Mouse (Mus musculus) embryonic facial prominence, embryonic 14.5 days (tissue): ENCODE data around the gene Olfr976. TPM values are rescaled to one million over a fixed set of nuclear protein-coding genes. Genes with fewer than 3 reads are reported as not detected.
"Not testable (repeated sequence)": the region's sequence is repeated elsewhere in the genome, so short reads cannot be mapped to it uniquely, and the experiment has no call there.

Source experiments
- ATAC-seq: fragments of 200-750 bp; cut with Nextera tagmentation; 2 replicates; pipeline ENCODE4 v1.8.0; 2017; ENCODE audit warnings: low read depth, moderate number of reproducible peaks, moderate TSS enrichment
- DNase-seq: peaks from one replicate; pipeline ENCODE4 v3.0.0-alpha.2; 2015; ENCODE audit warnings: low spot score
- H3K27ac ChIP-seq: fragments of 300-500 bp; sonication (generic); replicated peaks from 2 replicates; pipeline ENCODE4 v1.5.1; 2014; ENCODE audit warnings: low read depth, mild to moderate bottlenecking, low read length, moderate library complexity
- H3K27me3 ChIP-seq: fragments of 300-500 bp; sonication (generic); replicated peaks from 2 replicates; pipeline ENCODE4 v1.6.1; 2014; ENCODE audit warnings: low read length; ENCODE audit not compliant: control insufficient read depth, insufficient read depth
- H3K36me3 ChIP-seq: fragments of 300-500 bp; sonication (generic); 2 replicates; pipeline ENCODE4 v1.6.1; 2014; ENCODE audit warnings: low read length, mixed read lengths; ENCODE audit not compliant: control insufficient read depth, insufficient read depth
- H3K4me1 ChIP-seq: fragments of 300-500 bp; sonication (generic); 2 replicates; pipeline ENCODE4 v1.6.1; 2014; ENCODE audit warnings: antibody characterized with exemption, low read length; ENCODE audit not compliant: control insufficient read depth, insufficient read depth
- H3K4me2 ChIP-seq: fragments of 300-500 bp; sonication (generic); 2 replicates; pipeline ENCODE4 v1.6.1; 2014; ENCODE audit warnings: low read depth, mild to moderate bottlenecking, low read length, moderate library complexity, mixed read lengths
- H3K4me3 ChIP-seq: fragments of 300-500 bp; sonication (generic); 2 replicates; pipeline ENCODE4 v1.5.1; 2014; ENCODE audit warnings: low read depth, mild to moderate bottlenecking, low read length
- H3K9ac ChIP-seq: fragments of 300-500 bp; sonication (generic); 2 replicates; pipeline ENCODE4 v1.6.1; 2014; ENCODE audit warnings: low read depth, mild to moderate bottlenecking, low read length, moderate library complexity, mixed read lengths
- H3K9me3 ChIP-seq: fragments of 300-500 bp; sonication (generic); 2 replicates; pipeline ENCODE4 v1.6.1; 2016; ENCODE audit warnings: low read length; ENCODE audit not compliant: control insufficient read depth
- WGBS: fragments of 180-500 bp; shearing (Covaris S2); extraction: QIAGEN DNeasy Blood & Tissue Kit; methylation state at CpG from one replicate; pipeline ENCODE4 v1.1.7; 2014; 5-methylcytosine and 5-hydroxymethylcytosine counted together
- polyA plus RNA-seq: library from polyadenylated mRNA; unstranded; fragments of >200 nt; fragmentation: Nextera tagmentation; extraction: Ambion mirVana; gene quantifications from 2 replicates; pipeline ENCODE4 v1.2.1, GENCODE M21; 2014

The Olfr976 gene
- polyA plus RNA-seq, 1 experiment from 2014 or later: not detected

GRCm38 (mm10) chr9:39927975-39928836 is 32.7 kb downstream of the Olfr976 start:
- H3K4me2 ChIP-seq, ATAC-seq, H3K4me1 ChIP-seq, H3K27ac ChIP-seq, H3K9ac ChIP-seq, H3K27me3 ChIP-seq, H3K4me3 ChIP-seq, DNase-seq, H3K9me3 ChIP-seq, H3K36me3 ChIP-seq: not testable (repeated sequence)
- no CpG with 5 or more reads among the region's 4 CpGs for WGBS

GRCm38 (mm10) chr9:39909939-39910338 is 51.0 kb downstream of the Olfr976 start:
- H3K27ac ChIP-seq: no peak overlapping the region
- no peak overlapping the region for H3K4me2 ChIP-seq
- H3K27me3 ChIP-seq: no peaks in the 10 kb centered on the region
- no peaks in the 10 kb centered on the region for H3K9me3 ChIP-seq
- H3K4me1 ChIP-seq: no peaks in the 10 kb centered on the region
- H3K9ac ChIP-seq: no peak overlapping the region
- no peaks in the 10 kb centered on the region for H3K36me3 ChIP-seq
- H3K4me3 ChIP-seq: no peak overlapping the region
- 88% methylated on average over 3 of the region's 3 CpGs for WGBS
- ATAC-seq: no peak
- DNase-seq: no peak

DNA sequence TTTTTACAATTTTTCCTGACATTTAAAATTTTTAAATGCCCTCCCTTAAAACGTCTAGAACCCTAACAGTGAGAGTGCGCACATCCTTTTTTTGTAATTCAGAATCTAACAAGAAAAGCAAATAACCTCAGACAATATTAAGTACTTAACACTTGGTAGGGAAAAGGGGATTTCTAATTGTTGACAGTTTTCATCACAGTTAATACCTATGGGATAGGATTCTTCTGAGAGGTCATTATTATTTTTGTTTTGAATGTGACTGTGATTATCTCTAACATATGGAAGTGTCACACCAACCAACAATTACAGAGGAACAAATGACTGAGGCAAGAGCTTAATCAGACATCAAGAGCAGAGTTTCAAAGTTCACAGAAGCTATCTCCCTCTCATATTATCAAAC is 53.9 kb downstream of the Olfr976 start, which contains the start of gene Olfr229:
TSS of gene Olfr229 (plus strand) at position 301 of the 400 bp plus-strand sequence.
- Histone ChIP-seq H3K27me3 (no peaks in the 10 kb centered on the region), H3K9me3 (no peaks in the 10 kb centered on the region), H3K9ac (no peak within 1 kb of the TSS), H3K4me3 (no peak within 1 kb of the TSS), H3K36me3 (no peaks in the 10 kb centered on the region), H3K27ac (no peak within 1 kb of the TSS), H3K4me1 (no peaks in the 10 kb centered on the region), H3K4me2 (no peak within 1 kb of the TSS)
- 63% methylated on average over 2 of the region's 2 CpGs for WGBS
- DNase-seq (no peak), ATAC-seq (no peak)

DNA sequence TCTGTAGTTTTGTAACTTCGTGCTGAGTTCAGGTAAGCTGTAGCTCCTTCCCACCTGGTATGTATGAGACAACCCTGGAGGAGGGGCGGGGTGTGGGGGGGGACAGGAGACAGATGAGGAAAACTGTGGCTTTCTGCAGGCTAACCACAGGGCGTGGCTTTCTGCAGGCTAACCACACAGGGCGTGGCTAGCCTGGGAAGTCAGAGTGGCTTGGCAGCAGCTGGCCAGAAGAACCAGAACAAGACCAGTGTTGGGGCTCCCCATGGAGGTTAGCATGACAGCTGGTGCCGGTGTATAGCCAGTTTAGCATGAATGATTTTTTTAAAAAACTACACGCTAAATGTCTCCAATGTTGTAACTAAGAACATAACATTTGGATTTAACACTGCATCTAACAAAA is 55.8 kb downstream of the Olfr976 start:
- Histone ChIP-seq H3K9me3 (no peaks in the 10 kb centered on the region), H3K4me1 (no peaks in the 10 kb centered on the region), H3K27ac (no peak overlapping the region), H3K36me3 (no peaks in the 10 kb centered on the region), H3K4me3 (no peak overlapping the region), H3K27me3 (no peaks in the 10 kb centered on the region), H3K9ac (no peak overlapping the region), H3K4me2 (no peak overlapping the region)
- DNase-seq (peak; percentile 15), ATAC-seq (no peak)
- 63% methylated on average over 6 of the region's 6 CpGs for WGBS

Other genes starting within 250 kb of the Olfr976 start
- gene Olfr965, start 249.8 kb downstream of the Olfr976 start, polyA plus RNA-seq: not detected in 2 replicates
- not detected in 2 replicates for gene Olfr150, start 230.2 kb downstream of the Olfr976 start, polyA plus RNA-seq
- not detected in 2 replicates for gene Olfr967, start 214.9 kb downstream of the Olfr976 start, polyA plus RNA-seq
- not detected in 2 replicates for gene Olfr968, start 177.9 kb downstream of the Olfr976 start, polyA plus RNA-seq
- gene Olfr969, start 170.2 kb downstream of the Olfr976 start, polyA plus RNA-seq: 0.13 TPM in 1 of 2 replicates, not detected in the other
- gene Olfr970, start 152.3 kb downstream of the Olfr976 start, polyA plus RNA-seq: 0.13 TPM in 1 of 2 replicates, not detected in the other
- gene Olfr971, start 124.3 kb downstream of the Olfr976 start, polyA plus RNA-seq: not detected in 2 replicates
- gene Olfr972, start 94.7 kb downstream of the Olfr976 start, polyA plus RNA-seq: 0.33 TPM in 1 of 2 replicates, not detected in the other
- gene Olfr229, start 53.8 kb downstream of the Olfr976 start, polyA plus RNA-seq: not detected in 2 replicates
- 0.10 TPM in 1 of 2 replicates, not detected in the other for gene Olfr974, start 23.6 kb downstream of the Olfr976 start, polyA plus RNA-seq
- not detected in 2 replicates for gene Olfr975, start 9.1 kb downstream of the Olfr976 start, polyA plus RNA-seq
- gene Olfr978, start 31.0 kb upstream of the Olfr976 start, polyA plus RNA-seq: not detected in 2 replicates
- gene Olfr979, start 42.3 kb upstream of the Olfr976 start, polyA plus RNA-seq: not detected in 2 replicates
- not detected in 2 replicates for gene Olfr980, start 48.4 kb upstream of the Olfr976 start, polyA plus RNA-seq
- gene Olfr981, start 60.3 kb upstream of the Olfr976 start, polyA plus RNA-seq: not detected in 2 replicates
- not detected in 2 replicates for gene Olfr982, start 112.7 kb upstream of the Olfr976 start, polyA plus RNA-seq
- 0.22 TPM in 1 of 2 replicates, not detected in the other for gene Olfr983, start 132.5 kb upstream of the Olfr976 start, polyA plus RNA-seq
- not detected in 2 replicates for gene Olfr984, start 153.1 kb upstream of the Olfr976 start, polyA plus RNA-seq
- gene Olfr985, start 169.1 kb upstream of the Olfr976 start, polyA plus RNA-seq: not detected in 2 replicates
- gene Tmem225, start 187.0 kb upstream of the Olfr976 start, polyA plus RNA-seq: not detected in 2 replicates
- gene Olfr986, start 219.8 kb upstream of the Olfr976 start, polyA plus RNA-seq: not detected in 2 replicates
- gene Zfp202, start 231.2 kb upstream of the Olfr976 start, polyA plus RNA-seq: 5.7 and 6.1 TPM in 2 replicates